Mouse (Mus musculus): ENCODE measurements around the gene Nrarp.

Gene Nrarp

GRCm38 (mm10) chr2:25196172-25196954 lies 15.8 kb downstream of the Nrarp start, which contains the start of gene Tor4a:
Gene Tor4a (minus strand): TSS chr2:25196886.
- in situ Hi-C loops (cut with MseI, MboI): no loop called here

GRCm38 (mm10) chr2:25197191-25197590 lies 16.6 kb downstream of the Nrarp start:
- in situ Hi-C loops (cut with MseI, MboI): no loop called here

GRCm38 (mm10) chr2:25197946-25198345 lies 17.4 kb downstream of the Nrarp start:
- in situ Hi-C loops (cut with MseI, MboI): no loop called here

- in situ Hi-C loops (cut with MseI, MboI): no loop called here
Observed at GRCm38 (mm10) chr2:25200631-25201030, 20.1 kb downstream of the Nrarp start.

GRCm38 (mm10) chr2:25203631-25204214 lies 23.2 kb downstream of the Nrarp start:
- in situ Hi-C loops (cut with MseI, MboI): no loop called here

- in situ Hi-C loops (cut with MseI, MboI): no loop called here
Observed at GRCm38 (mm10) chr2:25207593-25207992, 27.0 kb downstream of the Nrarp start.

GRCm38 (mm10) chr2:25210686-25211085 lies 30.1 kb downstream of the Nrarp start:
- in situ Hi-C loops (cut with MseI, MboI): no loop called here

GRCm38 (mm10) chr2:25211121-25211670 lies 30.6 kb downstream of the Nrarp start, which contains the start of gene Nelfb:
Gene Nelfb (minus strand): TSS chr2:25211489.
- in situ Hi-C loops (cut with MseI, MboI): no loop called here

GRCm38 (mm10) chr2:25213266-25213865 lies 32.8 kb downstream of the Nrarp start:
- in situ Hi-C loops (cut with MseI, MboI): no loop called here

GRCm38 (mm10) chr2:25214444-25214843 lies 33.9 kb downstream of the Nrarp start, which contains the start of gene Stpg3:
Gene Stpg3 (minus strand): TSS chr2:25214637.
- in situ Hi-C loops (cut with MseI, MboI): no loop called here

- in situ Hi-C loops (cut with MseI, MboI): no loop called here
Observed at GRCm38 (mm10) chr2:25217666-25218065, 37.1 kb downstream of the Nrarp start.

GRCm38 (mm10) chr2:25218445-25218844 lies 37.9 kb downstream of the Nrarp start, which contains the start of gene Fam166a:
Gene Fam166a (plus strand): TSS chr2:25218745.
- in situ Hi-C loops (cut with MseI, MboI): no loop called here

GRCm38 (mm10) chr2:25221331-25221772 lies 40.8 kb downstream of the Nrarp start:
- in situ Hi-C loops (cut with MseI, MboI): no loop called here

GRCm38 (mm10) chr2:25223681-25224491 lies 43.3 kb downstream of the Nrarp start:
- in situ Hi-C loops (cut with MseI, MboI): no loop called here

- in situ Hi-C loops (cut with MseI, MboI): no loop called here
Observed at GRCm38 (mm10) chr2:25224492-25224765, 43.9 kb downstream of the Nrarp start, which contains the start of gene Tubb4b. Gene Tubb4b (minus strand): TSS chr2:25224702.

GRCm38 (mm10) chr2:25224766-25225752 lies 44.5 kb downstream of the Nrarp start:
- in situ Hi-C loops (cut with MseI, MboI): no loop called here

GRCm38 (mm10) chr2:25225811-25226379 lies 45.3 kb downstream of the Nrarp start:
- in situ Hi-C loops (cut with MseI, MboI): no loop called here

GRCm38 (mm10) chr2:25226864-25227263 lies 46.3 kb downstream of the Nrarp start:
- in situ Hi-C loops (cut with MseI, MboI): no loop called here

- in situ Hi-C loops (cut with MseI, MboI): no loop called here
Observed at GRCm38 (mm10) chr2:25227406-25227805, 46.8 kb downstream of the Nrarp start.

GRCm38 (mm10) chr2:25228431-25228889 lies 47.9 kb downstream of the Nrarp start:
- in situ Hi-C loops (cut with MseI, MboI): no loop called here
